Mouse (Mus musculus) lung, adult 2 months (tissue): Measurements from ENCODE around the gene Slc19a1.

Experiments
- CTCF ChIP-seq: fragments of 200-500 bp; IDR thresholded peaks from 2 replicates; pipeline ENCODE4 v1.5.1; 2011; ENCODE audit warnings: mild to moderate bottlenecking, low read length, control low read depth; ENCODE audit not compliant: insufficient read depth
- POLR2A ChIP-seq: fragments of 200-500 bp; IDR thresholded peaks from 2 replicates; pipeline ENCODE4 v1.6.1; 2011; ENCODE audit warnings: low read depth, mild to moderate bottlenecking, control low read depth, low read length, borderline replicate concordance; ENCODE audit errors: extremely low read depth

DNA sequence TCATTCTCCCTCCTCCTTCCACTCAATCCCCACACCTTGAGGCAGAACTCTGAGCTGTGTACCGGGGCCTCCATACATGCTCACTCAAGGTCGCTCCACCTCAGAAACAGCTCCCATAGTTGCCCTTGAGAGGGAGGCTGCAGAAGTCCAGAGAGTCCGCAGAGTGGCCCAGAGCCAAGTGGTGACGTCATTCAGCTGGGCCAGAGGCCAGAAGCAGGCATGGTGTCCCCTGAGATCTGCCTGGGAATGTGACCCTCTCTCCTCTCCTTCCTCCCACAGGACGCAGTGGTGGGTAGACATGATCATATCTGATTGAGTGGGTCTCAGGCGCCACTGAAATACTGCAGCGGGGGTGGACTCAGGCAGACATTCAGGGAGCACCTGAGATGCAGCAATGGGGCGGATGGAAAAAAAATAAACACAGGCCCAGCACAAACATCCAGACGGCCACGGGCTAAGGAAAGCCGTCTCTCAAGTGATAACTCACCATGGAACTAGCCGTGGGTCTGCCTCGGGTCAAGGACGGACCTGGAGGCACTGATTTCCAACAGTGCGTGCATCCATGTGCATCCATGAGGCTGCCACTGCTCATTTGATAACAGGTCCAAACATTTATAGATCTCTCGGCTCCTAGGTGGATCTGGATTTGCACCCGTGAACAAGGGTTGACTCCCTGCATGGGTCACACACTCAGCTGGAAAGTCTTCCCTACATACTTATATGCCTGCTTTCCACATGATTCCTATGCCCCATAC is 34.1 kb upstream of the Slc19a1 start:
- TF ChIP-seq POLR2A (no peak), CTCF (no peak)
